Mouse (Mus musculus) lung, postnatal 10 days (tissue): ENCODE measurements around the gene Tsc22d3.
"Not testable (repeated sequence)": the region's sequence is repeated elsewhere in the genome, so short reads cannot be mapped to it uniquely, and the experiment has no call there.

Experiments used
- DNase-seq: peaks from one replicate; pipeline ENCODE4 v3.0.0; 2021

Gene Tsc22d3

GRCm38 (mm10) chrX:140565212-140565611, 35.2 kb downstream of the Tsc22d3 start:
- no peak for DNase-seq

GRCm38 (mm10) chrX:140564777-140565176, 35.7 kb downstream of the Tsc22d3 start:
- no peak for DNase-seq

- peak; percentile 77 for DNase-seq
Observed at GRCm38 (mm10) chrX:140558176-140558844, 42.1 kb downstream of the Tsc22d3 start.

DNA sequence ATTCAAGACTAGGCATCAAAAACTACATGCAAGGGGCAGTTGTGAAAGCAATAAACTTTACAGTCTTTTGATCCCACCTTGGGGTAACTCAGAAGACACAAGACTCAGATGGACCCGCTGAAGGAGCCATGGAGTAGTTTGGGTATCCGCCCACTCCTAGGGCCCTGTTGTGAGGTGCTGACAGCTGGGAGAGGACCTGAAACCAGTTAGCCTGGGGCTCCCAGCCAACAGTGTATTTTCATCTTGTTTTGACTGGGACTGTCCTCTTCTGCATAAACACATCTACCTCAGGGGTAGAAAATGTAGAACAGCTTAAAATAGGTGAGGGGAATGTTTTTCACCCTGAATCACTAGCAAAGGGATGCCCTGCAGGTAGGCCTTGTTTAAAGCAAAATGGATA, 44.5 kb downstream of the Tsc22d3 start:
- DNase-seq = no peak

DNA sequence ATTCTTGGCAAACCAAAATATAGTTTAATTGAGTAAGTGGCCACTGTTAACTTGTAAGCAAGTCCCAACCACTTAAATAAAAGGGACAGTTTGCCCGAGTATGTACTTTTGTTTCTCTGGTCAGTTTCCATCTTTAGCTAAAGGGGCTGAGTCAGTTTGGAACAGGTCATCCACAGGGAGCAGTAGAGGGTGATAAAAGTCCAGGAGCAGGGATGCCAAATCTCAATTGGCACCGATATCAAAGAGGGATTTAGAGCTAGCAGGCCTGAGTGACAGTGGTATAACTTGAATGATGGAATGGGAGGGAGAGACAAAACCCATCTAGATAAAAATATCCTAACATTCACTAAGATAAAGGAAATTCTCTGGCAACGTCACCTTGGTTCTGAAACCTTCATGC, 45.0 kb downstream of the Tsc22d3 start:
- no peak for DNase-seq

DNA sequence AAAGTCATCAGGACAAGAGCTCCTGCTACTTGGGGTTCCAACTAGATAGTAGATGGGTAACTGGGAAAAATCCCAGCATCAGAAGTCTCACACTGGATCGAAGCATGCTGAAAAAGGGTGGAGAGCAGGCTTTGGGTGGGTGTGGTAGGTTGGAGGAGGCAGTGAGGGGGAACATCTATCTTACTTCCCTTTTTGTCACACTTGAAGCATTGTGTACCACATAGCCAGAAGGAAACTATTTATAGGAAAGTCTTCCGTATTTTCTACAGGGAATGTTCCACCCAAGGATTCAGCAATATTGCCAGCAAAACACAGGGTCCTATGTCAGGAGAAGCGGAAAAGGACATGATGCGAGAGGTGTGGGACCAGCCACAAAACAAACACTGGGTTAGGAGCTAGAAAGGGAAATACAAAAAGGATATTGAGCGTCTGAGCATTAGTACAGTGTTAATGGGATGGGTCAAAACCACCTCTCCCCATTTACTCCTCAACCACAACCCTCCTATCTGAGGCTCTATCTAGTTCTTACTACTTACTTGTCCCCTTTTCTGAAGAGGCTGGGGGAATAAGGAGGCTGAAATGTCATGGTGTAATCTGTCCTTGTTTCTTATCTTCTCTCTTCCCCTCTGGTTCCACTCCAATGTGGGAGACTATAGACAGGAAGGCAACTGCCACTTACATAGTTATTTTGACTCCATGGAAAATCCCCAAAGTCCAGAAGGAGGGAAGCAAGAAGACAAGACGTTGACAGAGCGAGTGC, 52.6 kb downstream of the Tsc22d3 start:
- DNase-seq = no peak

- peak; percentile 84 for DNase-seq
Observed at GRCm38 (mm10) chrX:140544737-140545136, 55.7 kb downstream of the Tsc22d3 start.

DNA sequence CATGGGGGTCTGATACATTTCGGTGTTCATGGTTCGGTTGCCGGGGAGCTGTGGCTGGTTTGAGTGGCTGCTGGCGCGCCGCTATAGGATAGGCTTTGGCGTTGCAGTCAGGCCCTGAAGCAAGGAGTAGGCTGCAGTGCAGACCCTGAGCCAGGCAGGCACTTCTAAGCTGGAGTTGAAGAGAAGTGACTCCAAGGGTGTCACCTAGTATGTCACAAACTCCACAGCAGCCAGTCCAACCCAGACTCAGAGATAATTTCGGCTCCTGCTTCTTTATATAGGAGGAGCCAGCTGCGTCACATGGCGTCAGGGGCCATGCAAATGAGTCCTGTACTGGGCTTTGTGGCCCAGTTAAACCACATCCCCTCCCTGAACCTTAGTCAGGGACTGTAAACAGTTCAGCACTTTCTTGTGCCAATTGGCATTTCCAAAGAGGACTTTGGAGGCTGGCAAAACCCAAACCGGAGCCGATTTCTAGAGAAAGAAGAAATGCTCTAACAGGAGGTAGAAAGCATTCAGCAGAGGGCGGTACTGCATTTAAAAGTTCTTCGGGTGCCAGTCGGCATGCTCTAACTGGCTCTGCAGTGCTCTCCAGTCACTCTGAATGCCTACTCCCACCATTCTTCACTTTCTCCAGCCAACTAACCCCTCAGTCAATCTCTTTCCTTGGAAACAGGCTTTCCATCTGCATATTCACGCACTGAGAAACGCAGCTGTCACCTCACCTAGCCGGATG, 57.4 kb downstream of the Tsc22d3 start:
- peak; percentile 89 for DNase-seq

DNA sequence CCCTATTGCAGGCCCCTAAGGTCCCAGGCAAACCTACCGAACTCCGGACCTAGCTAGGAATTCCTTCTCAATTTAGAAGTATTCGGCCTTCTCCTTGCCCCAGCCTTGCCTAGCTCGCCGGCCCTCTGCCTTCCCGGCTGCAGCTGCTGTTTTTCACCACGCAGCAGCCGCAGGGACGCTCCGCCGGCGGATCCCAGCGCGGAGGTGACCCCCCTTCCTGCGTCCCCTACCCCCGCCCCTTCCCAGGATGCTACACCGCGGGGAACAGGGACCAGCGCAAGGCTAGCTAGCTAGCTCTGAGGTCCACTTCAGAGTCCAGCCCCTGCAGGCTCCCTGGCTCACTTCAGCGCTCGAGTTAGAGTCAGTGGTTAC, 58.0 kb downstream of the Tsc22d3 start:
- peak; percentile 75 for DNase-seq

DNA sequence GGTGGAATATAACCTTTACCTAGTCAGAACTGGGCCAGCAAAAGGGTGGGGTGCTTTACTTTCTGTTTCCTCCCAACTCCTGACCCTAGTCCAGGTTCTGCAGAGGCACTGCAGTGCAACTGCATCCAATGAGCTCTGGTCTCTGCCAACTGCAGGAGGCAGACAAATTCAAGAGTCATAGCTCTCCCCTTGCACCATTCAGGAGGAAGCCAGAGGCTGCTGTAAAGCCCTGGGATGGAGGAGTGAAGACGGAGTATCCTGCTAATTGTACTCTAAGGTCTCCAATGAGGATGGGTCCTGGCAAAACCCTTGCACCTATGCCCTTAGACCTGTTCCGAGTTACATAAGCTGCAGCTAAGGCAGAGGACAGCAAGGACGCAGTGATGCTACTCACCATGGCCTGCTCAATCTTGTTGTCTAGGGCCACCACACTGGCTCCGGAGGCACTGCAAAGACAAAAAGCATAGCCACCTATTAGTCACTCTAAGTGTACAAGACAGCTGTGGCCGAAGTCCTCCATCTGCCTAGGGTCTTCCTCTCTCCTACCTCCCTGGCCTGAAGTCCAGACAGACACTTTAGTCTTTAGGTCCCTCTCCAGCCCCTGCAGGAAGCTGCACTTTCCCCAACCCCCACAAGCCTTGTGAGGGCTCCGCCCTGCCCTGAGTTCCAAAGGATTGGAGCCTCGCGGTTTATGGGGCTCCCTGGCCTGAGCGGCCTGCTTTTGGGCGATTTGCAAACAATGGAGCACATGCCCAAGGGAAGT, 58.6 kb downstream of the Tsc22d3 start:
- DNase-seq = peak; percentile 57

GRCm38 (mm10) chrX:140540500-140541114, 59.9 kb downstream of the Tsc22d3 start:
- peak; percentile 31 for DNase-seq

DNA sequence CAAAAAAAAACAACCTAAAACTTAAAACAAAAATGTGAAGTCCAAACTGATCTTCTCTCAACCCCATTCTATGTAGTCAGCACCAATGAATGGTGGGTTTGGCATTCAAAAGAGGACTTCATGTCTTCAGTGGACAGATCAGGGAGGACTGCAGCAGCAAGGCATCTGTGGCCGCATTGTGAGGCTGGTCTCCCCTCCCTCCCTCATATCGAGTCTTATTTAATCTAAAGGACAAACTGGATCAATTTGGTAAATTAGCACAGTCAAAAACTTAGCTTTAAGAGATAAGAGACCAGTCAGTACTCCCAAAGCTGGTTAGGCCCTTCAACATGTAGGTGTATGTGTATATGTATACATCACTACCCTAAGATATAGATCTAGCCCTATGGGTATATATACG, 60.6 kb downstream of the Tsc22d3 start:
- not testable (repeated sequence) for DNase-seq

DNA sequence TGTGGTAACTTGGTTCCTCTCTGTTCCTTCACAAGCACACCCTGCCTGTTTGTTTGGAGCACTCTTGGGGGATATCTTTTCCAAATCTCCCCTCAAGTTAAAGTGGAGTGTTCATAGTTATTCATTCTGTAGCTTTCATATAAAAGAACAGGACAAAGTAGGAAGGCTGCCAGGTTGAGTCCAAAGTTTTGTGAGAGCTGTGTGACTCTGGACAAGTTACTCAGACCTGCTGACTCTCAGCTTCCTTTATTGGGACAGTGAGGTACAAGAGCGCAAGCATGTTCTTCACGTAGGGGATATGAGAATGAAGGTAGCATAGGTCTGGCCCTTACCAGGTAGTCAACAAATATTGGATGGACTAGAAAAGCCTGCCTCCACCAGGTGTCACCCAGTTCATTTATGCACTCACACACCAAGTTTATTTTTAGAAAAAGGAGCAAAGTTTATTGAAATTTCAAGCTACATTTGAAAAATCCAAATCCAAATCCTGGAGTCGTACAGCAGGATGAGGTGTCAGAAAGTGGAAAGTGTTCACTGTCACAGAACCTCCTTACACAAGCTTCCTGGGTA, 61.3 kb downstream of the Tsc22d3 start:
- no peak for DNase-seq

DNA sequence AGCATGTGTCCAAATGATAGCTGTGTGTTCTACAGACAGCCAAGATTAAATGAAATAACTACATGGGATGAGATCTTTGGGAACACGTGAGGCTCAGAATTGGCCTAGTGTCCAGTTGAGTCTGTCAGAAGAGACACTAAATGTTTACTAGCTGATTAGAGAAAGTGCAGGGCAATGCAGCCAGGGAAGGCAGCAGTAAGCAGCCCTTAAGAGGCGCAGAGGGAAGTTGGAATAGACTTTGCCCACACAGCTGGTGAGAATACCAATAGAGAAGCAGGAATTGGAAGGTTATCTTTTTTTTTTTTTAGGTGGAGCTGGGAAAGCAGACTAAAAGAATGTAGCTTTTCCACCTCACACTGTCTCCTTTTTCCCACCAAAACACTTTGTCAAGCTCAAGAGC, 61.8 kb downstream of the Tsc22d3 start:
- DNase-seq = no peak

- DNase-seq = peak; percentile 79
Observed at GRCm38 (mm10) chrX:140537662-140538061, 62.8 kb downstream of the Tsc22d3 start.

GRCm38 (mm10) chrX:140535487-140535886, 65.0 kb downstream of the Tsc22d3 start:
- peak; percentile 43 for DNase-seq

DNA sequence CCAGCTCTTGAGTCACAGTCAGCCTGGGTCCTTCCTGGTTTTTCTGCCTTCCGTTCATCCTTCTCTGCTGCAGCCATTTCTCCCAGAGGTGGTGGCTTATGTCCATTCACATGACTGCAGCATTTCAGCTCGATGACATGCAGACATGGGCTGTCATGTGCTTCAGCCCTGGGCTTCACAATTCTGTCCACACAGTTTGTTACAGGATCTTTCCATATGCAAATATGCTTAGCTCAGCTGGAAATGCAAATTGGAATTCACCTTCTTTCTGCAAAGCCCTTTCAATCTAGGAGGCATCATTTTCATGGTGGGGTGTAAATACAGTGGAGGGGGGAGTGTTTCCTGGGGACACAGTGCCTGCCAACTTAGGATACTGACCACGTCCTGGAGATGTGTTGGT, 66.2 kb downstream of the Tsc22d3 start:
- no peak for DNase-seq

DNA sequence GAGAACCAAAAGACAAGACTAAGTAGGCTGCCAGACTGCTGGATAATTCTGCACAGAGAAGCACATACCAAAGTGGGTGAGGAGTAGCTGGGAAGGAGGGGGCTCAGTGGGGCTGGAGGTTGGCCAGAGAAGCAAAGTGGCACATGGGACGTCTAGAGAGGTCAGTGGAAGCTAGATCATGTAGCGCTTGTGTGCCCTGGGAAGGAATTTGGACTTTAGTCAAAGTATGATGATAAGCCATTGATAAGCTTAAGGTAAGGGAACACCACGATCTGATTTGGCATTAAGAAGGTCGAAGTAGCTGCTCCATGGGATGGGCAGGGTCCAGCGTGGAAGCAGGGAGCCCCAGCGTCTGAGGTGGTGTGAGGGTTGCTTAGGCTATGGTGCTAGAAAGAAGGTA, 68.1 kb downstream of the Tsc22d3 start:
- DNase-seq = peak; percentile 21

DNA sequence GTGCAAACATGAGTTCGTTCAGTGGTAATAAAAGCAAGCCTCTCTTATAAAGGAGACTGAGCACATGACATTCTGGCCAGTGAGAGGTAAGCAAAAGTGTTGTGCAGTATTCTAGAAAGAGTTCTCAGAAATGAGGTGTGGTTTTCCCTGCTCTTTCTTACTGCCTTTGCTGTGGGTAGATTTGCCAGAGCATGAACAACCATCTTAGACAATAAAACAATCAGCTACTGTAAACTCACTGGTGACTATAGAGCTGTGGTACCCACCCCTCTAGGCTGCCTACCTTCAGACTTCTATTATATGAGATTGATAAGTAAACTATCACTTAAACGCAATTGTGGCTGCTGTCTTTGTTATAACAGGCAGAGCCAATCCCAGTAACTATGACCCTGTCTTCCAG, 69.1 kb downstream of the Tsc22d3 start:
- no peak for DNase-seq

- DNase-seq = no peak
Observed at GRCm38 (mm10) chrX:140530632-140531031, 69.8 kb downstream of the Tsc22d3 start.

GRCm38 (mm10) chrX:140529074-140529561, 71.3 kb downstream of the Tsc22d3 start:
- DNase-seq = peak; percentile 80

DNA sequence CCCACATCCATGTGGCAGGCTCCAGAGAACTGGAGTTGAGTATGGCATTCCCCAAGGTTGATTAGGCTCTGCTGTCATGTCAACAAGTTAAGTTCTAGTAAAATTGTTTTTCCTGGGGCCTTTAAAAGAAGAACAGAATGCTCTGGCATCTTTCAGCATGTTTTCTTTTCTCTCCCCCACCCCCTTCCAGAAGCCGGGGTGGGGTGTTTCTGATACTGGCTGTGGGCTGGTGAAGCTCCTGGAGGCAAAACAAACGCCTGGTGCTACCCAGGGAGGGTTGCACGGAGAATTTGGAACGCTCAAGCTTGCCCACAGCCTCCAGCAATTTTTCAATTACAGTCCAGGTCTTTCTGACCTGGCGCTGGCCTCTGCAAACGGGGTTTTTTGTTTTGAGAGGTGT, 73.2 kb downstream of the Tsc22d3 start:
- DNase-seq = peak; percentile 31
